Mouse (Mus musculus) cortical plate, adult 2 months (tissue): ENCODE data around the gene Ttyh3.

Source experiments
- CTCF ChIP-seq: fragments of 200-500 bp; IDR thresholded peaks from 2 replicates; pipeline ENCODE4 v1.5.1; 2011; ENCODE audit warnings: mild to moderate bottlenecking, control low read depth, low read length; ENCODE audit not compliant: insufficient read depth; ENCODE audit errors: extremely low read depth
- POLR2A ChIP-seq: fragments of 200-500 bp; IDR thresholded peaks from 2 replicates; pipeline ENCODE4 v1.6.1; 2011; ENCODE audit warnings: mild to moderate bottlenecking, low read length, control low read depth; ENCODE audit not compliant: insufficient read depth; ENCODE audit errors: extremely low read depth

DNA sequence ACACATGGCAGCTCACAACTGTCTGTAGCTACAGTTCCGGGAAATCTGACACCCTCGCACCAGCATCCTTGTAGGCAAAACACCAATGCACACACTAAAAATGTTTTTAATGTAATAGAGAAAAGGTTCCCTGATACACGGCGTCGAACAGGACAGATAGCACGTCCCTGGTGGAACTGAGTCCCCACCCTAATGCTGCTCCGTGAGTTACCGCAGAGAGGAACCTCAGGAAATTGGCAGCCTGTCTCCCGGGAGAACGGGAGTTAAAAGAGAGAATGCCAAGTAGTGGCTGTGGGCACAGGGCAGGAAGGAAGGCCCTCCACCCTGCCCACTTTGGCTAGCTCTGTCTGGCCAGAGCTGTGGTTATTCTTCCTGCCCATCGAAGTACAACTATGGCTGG lies 2.4 kb upstream of the Ttyh3 start:
- TF ChIP-seq CTCF (no peak), POLR2A (no peak)
